Mouse (Mus musculus) embryonic fibroblast, embryonic 13.5 days (primary cell): ENCODE results near the gene 2010300C02Rik.

Experiments used
- CTCF ChIP-seq: IDR thresholded peaks from 2 replicates; pipeline ENCODE4 v1.5.1; 2011; ENCODE audit warnings: mild to moderate bottlenecking, control low read depth, low read length, moderate library complexity, borderline replicate concordance; ENCODE audit not compliant: insufficient read depth
- POLR2A ChIP-seq: IDR thresholded peaks from 2 replicates; pipeline ENCODE4 v1.6.1; 2011; ENCODE audit warnings: low read depth, mild to moderate bottlenecking, control low read depth, low read length, moderate library complexity

DNA sequence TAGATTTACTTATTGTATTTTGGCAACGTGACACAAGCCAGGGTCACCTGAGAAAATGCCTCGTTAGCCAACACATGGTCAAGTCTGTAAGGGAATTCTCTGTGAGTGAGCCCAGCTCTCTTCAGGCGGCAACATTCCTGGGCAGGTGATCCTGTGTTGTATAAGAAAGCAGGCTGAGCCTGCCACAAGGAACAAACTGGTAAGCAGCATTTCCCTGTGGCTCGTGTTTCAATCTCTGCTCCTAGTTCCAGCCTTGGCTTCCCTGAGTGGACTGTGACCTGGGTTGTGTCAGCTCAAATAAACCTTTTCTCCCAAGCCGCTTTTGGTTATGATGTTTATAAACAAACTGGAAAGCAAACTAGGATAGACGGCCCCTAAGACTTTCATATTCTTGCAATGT lies 108.9 kb downstream of the 2010300C02Rik start:
- no peak for TF ChIP-seq POLR2A
- no peak for TF ChIP-seq CTCF
